Mouse (Mus musculus) liver, adult 2 months (tissue): ENCODE data around the gene Gpr15. TPM values are rescaled to one million over a fixed set of nuclear protein-coding genes. Genes with fewer than 3 reads are reported as not detected.

ENCODE experiments used
- DNase-seq: peaks from one replicate; pipeline ENCODE4 v3.0.0-alpha.2; 2011; ENCODE audit warnings: low read depth, low spot score; ENCODE audit errors: extremely low read depth
- H3K27ac ChIP-seq: fragments of 200-500 bp; replicated peaks from 2 replicates; pipeline ENCODE4 v1.5.1; 2012; ENCODE audit warnings: low read depth, mild to moderate bottlenecking, control low read depth, inconsistent platforms, low read length; ENCODE audit not compliant: insufficient read depth
- H3K27me3 ChIP-seq: fragments of 200-500 bp; 2 replicates; pipeline ENCODE4 v1.6.1; 2012; ENCODE audit warnings: mild to moderate bottlenecking, moderate library complexity, low read length, inconsistent platforms; ENCODE audit not compliant: control insufficient read depth, insufficient read depth
- H3K36me3 ChIP-seq: fragments of 200-500 bp; 2 replicates; pipeline ENCODE4 v1.6.1; 2012; ENCODE audit warnings: low read length, inconsistent platforms; ENCODE audit not compliant: control insufficient read depth, insufficient read depth
- H3K4me1 ChIP-seq: fragments of 200-500 bp; 2 replicates; pipeline ENCODE4 v1.6.1; 2011; ENCODE audit warnings: low read length; ENCODE audit not compliant: control insufficient read depth, insufficient read depth
- H3K4me3 ChIP-seq: fragments of 200-500 bp; 2 replicates; pipeline ENCODE4 v1.5.1; 2011; ENCODE audit warnings: low read depth, mild to moderate bottlenecking, control low read depth, low read length, moderate library complexity; ENCODE audit not compliant: insufficient read depth
- H3K79me2 ChIP-seq: fragments of 200-500 bp; 2 replicates; pipeline ENCODE4 v1.6.1; 2012; ENCODE audit warnings: inconsistent platforms, mild to moderate bottlenecking, low read length, moderate library complexity; ENCODE audit not compliant: control insufficient read depth, insufficient read depth
- H3K9ac ChIP-seq: fragments of 200-500 bp; 2 replicates; pipeline ENCODE4 v1.6.1; 2012; ENCODE audit warnings: low read depth, mild to moderate bottlenecking, control low read depth, inconsistent platforms, low read length
- CTCF ChIP-seq: fragments of 200-500 bp; IDR thresholded peaks from 2 replicates; pipeline ENCODE4 v1.5.1; 2011; ENCODE audit warnings: low read depth, low read length, control low read depth
- POLR2A ChIP-seq: fragments of 200-500 bp; IDR thresholded peaks from 2 replicates; pipeline ENCODE4 v1.6.1; 2011; ENCODE audit warnings: low read length, control low read depth; ENCODE audit not compliant: insufficient read depth; ENCODE audit errors: extremely low read depth
- WGBS: fragments of 180-500 bp; shearing (Covaris S2); methylation state at CpG from one replicate; pipeline ENCODE4 v1.1.7; 2018; 5-methylcytosine and 5-hydroxymethylcytosine counted together
- polyA plus RNA-seq: library from polyadenylated mRNA; depleted of rRNA; stranded (reverse); fragments of >200 nt; gene quantifications from 2 replicates; pipeline ENCODE4 v1.2.3, GENCODE M21; 2012
- total RNA-seq: library from RNA; depleted of rRNA; stranded (reverse); fragments of >200 nt; gene quantifications from 2 replicates; pipeline ENCODE4 v1.2.3, GENCODE M21; 2014

Gpr15 gene
- total and polyA plus RNA-seq, 2 experiments = 0.10 TPM; not detected in 1

- Histone ChIP-seq H3K79me2 (no peaks in the 10 kb centered on the region), H3K27me3 (no peaks in the 10 kb centered on the region), H3K27ac (no peak overlapping the region), H3K36me3 (no peaks in the 10 kb centered on the region), H3K9ac (no peak overlapping the region), H3K4me3 (no peak overlapping the region), H3K4me1 (no peaks in the 10 kb centered on the region; the same call in 1 of the 2 replicates)
- TF ChIP-seq CTCF (no peak), POLR2A (no peak)
- no peak for DNase-seq
- WGBS = 93% methylated on average over 4 of the region's 4 CpGs
These were observed 11.5 kb downstream of the Gpr15 start for GRCm38 (mm10) chr16:58707276-58707905.

GRCm38 (mm10) chr16:58704999-58705398 lies 13.9 kb downstream of the Gpr15 start:
- TF ChIP-seq CTCF = no peak
- TF ChIP-seq POLR2A = no peak
- Histone ChIP-seq H3K27me3 (no peaks in the 10 kb centered on the region), H3K4me1 (no peaks in the 10 kb centered on the region; the same call in 1 of the 2 replicates), H3K36me3 (no peaks in the 10 kb centered on the region), H3K9ac (no peak overlapping the region), H3K4me3 (no peak overlapping the region), H3K79me2 (no peaks in the 10 kb centered on the region), H3K27ac (no peak overlapping the region)
- no peak for DNase-seq

GRCm38 (mm10) chr16:58703382-58704124 lies 15.3 kb downstream of the Gpr15 start:
- Histone ChIP-seq H3K4me3 (no peak overlapping the region), H3K27me3 (no peaks in the 10 kb centered on the region), H3K27ac (no peak overlapping the region), H3K4me1 (no peaks in the 10 kb centered on the region; the same call in 1 of the 2 replicates), H3K36me3 (no peaks in the 10 kb centered on the region), H3K79me2 (no peaks in the 10 kb centered on the region), H3K9ac (no peak overlapping the region)
- DNase-seq = peak; percentile 67
- 17% methylated on average over 10 of the region's 10 CpGs for WGBS
- TF ChIP-seq CTCF = no peak
- no peak for TF ChIP-seq POLR2A

GRCm38 (mm10) chr16:58702329-58702932 lies 16.4 kb downstream of the Gpr15 start:
- H3K9ac ChIP-seq = no peak overlapping the region
- TF ChIP-seq POLR2A (no peak), CTCF (no peak)
- H3K36me3 ChIP-seq = no peaks in the 10 kb centered on the region
- H3K4me3 ChIP-seq = no peak overlapping the region
- H3K27ac ChIP-seq = no peak overlapping the region
- H3K27me3 ChIP-seq = no peaks in the 10 kb centered on the region
- 83% methylated on average over 10 of the region's 10 CpGs for WGBS
- no peak for DNase-seq
- H3K79me2 ChIP-seq = no peaks in the 10 kb centered on the region
- no peaks in the 10 kb centered on the region; the same call in 1 of the 2 replicates for H3K4me1 ChIP-seq

GRCm38 (mm10) chr16:58701779-58702178 lies 17.1 kb downstream of the Gpr15 start:
- Histone ChIP-seq H3K4me3 (no peak overlapping the region), H3K36me3 (no peaks in the 10 kb centered on the region), H3K27me3 (no peaks in the 10 kb centered on the region), H3K4me1 (no peaks in the 10 kb centered on the region; the same call in 1 of the 2 replicates), H3K27ac (no peak overlapping the region), H3K79me2 (no peaks in the 10 kb centered on the region), H3K9ac (no peak overlapping the region)
- DNase-seq = no peak
- 66% methylated on average over 6 of the region's 6 CpGs for WGBS
- TF ChIP-seq POLR2A (no peak), CTCF (no peak)
